Mouse (Mus musculus) lung, postnatal 10 days (tissue): ENCODE results near the gene Asgr2.
A peak's percentile ranks its signal among the peaks of the same experiment; 100 is the strongest.
"Not testable (repeated sequence)": the region's sequence is repeated elsewhere in the genome, so short reads cannot be mapped to it uniquely, and the experiment has no call there.

Experiments
- DNase-seq: peaks from one replicate; pipeline ENCODE4 v3.0.0; 2021

Gene Asgr2

DNA sequence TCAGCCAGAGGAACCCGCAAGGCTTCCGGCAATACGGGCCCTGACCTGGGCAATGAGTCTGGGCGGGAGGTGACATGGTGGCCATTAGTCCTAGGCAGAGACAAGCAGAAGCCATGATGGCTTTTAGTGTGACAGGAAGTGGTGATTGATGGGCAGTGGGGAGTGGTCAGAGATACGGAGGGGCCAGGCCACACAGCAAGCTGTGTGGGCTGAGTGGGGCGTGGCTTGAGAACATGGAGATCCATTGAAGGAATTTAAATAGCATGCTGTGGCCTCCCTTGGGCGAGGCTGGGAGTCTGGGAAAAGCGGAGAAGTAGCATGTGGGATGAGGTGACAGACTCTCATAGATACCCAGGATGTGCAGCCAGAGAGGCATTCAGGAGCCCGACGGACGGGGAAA, 5.0 kb downstream of the Asgr2 start:
- DNase-seq = no peak

DNA sequence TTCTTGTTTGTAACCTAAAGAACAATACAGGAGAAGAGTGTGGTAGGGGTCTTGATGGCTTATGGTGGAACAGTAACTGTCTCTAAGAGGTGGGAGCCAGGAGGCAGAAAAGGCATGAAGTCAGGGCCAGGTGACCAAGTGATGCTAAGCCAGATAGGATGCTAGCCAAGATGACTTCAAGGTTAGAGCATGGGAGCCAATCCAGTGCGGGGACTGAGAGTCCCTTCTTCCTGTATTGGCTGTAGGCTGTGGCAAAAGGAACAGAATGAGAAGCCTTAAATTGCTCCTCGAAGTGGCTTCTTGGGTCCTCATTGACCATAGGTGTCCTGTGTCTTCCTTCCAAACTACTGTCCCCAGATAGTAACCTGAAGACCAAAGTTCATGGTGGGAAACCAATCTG, 6.7 kb downstream of the Asgr2 start:
- DNase-seq = no peak

DNA sequence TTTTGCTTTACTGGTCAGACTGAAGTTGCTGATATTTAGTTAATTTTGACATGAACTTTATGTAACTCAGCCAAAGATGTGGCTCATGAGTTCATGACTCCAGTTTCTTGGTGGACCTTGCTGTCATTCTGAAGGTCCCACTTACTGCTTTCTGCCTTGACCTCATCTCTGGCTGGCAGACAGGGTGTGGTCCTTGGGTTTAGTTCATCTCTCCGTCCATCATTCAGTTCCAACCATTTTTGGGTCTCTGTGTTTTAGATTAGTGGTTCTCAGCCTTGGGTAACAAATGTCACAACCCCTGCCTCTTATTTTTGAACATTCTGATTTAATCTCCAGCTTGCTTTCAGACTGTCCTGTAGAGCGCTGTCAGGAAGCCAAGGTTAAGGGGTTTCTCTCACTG, 7.4 kb downstream of the Asgr2 start:
- no peak for DNase-seq

DNA sequence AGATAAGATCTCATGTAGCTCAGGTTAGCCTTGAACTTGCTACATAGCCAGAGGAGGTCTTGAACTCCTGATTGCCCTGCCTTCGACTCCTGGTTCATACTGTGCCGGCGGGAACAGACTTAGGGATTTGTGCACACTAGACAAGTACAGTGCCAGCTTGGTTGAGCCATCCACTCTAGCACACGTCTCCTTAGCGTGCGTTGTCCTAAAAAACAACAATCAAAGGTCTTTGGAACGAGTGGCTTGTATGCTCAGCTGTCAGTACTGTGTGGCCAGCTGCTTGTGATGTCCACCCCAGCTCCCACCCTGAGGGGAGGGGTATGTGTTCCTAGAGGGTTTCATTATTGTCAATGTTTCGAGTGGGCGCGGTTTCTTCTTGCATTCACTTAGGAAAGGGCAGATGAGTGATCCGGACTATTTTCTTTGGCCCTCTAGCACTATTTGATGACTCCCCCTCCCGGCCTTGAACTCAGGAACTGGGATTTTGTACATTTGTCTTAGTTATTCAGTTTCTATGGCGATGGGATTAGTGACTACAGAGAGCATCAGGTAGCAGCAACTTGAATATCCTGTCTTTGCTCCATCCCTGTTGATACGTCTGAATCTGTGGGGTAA, 11.4 kb downstream of the Asgr2 start:
- DNase-seq = no peak

DNA sequence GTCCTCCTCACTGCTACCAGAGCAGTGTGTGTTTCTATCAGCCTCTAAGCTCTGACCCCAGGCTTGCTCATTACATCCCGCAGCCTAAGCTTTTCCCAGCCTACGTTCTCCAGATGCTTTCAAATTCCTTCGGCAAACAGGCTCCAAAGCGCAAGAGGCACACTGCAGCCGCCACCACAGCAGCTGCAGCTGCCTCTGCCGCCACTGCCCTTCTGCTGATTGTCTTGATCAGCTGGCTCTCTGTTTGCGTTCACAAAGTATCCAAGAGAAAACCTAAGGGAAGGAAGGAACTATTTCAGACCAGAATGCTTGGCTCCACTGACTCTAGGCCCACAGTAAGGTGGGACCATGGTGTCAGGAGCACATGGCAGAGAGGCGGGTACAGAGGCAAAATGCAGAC, 14.6 kb downstream of the Asgr2 start:
- no peak for DNase-seq

DNA sequence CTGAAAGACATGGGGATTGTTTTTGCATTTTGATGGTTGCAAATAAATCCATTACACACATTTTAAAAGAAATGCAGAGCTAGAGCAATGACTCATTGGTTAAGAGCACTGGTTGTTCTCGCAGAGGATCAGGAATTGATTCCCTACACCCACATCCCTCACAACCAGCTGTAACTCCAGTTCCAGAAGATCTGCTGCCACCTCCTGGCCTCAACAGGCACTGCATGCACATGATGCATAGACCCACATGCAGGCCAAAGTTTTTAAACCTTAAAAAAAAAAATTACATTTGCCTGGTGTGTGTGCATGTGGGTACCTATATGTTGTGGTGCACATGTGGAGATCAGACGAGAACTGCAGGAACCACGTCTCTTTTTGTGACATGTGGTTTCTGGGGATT, 17.7 kb downstream of the Asgr2 start:
- peak; percentile 37 for DNase-seq

DNA sequence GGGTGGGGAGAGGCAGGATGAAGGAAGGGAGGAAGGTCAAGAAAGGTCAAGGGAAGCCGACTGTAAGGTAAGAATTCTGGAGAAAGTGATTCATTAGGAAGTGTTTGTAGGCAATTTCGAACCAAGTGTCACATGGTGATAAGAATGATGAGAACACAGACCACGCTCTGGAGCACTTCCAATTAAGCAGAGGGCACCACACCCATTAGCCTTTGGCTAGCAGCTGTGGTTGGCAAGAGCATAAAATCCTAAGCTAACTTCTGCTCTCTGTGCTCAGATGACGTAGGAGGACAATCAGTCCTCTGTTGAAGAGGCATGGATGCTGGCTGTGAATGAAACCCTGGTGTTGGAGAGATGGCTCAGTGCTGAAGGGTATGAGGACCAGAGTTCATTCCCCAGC, 22.1 kb downstream of the Asgr2 start:
- no peak for DNase-seq

DNA sequence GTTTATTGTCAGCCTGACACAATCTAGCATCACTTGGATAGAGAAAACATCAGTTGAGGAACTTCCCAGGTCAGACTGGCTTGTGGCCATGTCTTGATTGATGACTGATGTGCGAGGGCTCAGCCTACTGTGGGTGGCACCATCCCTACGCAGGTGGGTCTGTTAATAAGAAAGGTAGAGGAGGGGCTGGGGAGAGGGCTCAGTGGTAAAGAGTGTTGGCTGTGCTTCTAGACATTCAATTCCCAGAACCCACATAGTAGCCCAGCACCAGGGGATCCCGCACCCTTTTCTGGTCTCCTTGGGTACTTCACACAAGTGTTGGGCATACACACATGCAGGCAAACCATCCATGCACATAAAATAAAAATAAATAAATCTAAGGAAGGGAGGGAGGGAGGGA, 23.5 kb downstream of the Asgr2 start:
- no peak for DNase-seq

DNA sequence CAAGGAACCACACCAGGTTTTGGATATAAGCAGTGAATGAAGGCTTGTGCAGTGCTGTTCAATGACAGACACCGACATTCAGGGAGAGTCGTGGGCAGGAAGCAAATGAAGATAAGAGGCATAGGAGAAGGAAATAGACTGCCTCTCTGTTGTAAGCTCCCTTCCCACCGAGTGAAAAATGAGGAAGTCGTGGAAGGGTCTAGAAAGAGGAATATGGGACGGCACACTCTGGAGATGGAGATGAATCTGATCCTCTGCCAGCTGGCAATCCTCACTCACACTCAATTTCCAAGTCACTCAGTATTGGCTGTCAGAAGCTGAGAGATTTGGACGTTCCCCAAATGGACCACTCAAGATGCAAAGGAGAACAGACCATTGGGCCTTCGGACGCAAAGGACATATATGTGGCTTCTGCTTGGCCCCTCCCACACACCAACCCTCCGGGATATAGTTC, 37.5 kb downstream of the Asgr2 start, which contains the start of gene Mgl2:
Mgl2 (plus strand) TSS at position 404 of the 454 bp plus-strand sequence.
- DNase-seq = peak; percentile 78

DNA sequence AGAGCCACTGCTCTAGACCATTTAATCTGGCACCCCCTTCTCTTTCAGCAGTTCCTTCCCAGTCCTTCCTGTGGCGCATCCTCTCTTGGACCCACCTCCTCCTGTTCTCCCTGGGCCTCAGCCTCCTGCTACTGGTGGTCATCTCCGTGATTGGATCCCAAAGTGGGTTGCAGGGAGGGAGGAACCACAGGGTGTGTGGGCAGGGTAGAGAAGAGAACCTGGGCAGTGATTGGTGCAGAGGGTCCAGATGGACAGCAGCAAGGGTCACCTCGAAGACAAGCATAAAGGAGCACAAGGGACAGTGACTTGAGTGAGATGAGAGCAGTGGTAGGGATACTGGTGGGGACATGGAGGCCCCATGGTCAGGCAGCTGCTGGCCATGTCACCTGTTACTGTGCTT, 42.6 kb downstream of the Asgr2 start:
- DNase-seq = not testable (repeated sequence)

DNA sequence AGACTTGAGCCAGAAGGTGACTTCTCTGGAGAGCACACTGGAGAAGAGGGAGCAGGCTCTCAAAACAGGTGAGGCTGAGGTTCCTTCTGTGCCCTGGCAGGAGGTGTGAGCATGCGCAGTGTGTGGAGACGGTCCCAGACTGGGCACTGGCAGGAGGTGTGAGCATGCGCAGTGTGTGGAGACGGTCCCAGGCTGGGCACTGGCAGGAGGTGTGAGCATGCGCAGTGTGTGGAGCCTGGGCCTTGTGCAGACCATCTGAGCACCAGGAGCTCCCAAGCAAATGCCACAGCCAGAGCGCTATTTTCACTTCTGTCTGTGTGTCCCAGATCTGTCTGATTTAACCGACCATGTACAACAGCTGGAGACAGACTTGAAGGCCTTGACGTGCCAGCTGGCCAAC, 43.5 kb downstream of the Asgr2 start:
- not testable (repeated sequence) for DNase-seq

DNA sequence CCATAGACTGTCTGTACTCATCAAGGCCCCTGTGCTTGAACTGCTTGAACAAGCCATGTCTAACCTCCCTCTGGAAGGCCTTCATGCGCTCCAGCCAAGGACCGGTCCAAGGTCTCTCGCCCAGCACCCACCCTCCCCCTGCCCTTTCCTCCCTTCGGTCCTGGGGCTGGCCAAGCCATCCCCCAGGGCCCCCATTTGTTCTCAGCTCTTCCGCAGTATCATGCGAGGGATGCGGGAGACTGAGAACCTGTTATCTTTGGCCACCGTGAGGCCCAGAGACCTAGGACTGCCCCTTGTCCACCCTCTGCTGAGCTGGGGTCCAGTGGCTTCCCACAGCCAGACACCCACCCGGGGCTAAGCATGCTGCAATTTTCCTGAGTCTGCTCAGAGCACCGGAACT, 46.7 kb downstream of the Asgr2 start:
- DNase-seq = no peak

DNA sequence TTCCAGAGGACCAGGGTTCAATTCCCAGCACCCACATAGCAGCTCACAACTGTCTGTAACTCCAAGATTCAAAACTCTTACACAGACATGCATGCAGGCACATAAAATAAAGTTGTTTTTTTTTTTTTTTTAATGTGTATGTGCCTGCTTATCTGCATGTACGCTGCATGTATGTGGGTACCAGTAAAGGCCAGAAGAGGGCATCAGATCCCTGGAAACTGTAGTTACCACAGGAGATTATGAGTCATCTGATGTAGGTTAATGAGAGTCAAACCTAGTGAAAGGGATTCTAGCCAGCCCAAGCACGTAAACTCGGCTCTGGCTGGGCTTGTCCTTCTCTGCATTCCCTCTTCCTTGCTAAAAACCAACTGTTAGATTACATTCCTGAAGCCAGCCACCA, 58.6 kb downstream of the Asgr2 start:
- DNase-seq = peak; percentile 27
